Mouse (Mus musculus): Measurements from ENCODE around the gene Brpf3.

DNA sequence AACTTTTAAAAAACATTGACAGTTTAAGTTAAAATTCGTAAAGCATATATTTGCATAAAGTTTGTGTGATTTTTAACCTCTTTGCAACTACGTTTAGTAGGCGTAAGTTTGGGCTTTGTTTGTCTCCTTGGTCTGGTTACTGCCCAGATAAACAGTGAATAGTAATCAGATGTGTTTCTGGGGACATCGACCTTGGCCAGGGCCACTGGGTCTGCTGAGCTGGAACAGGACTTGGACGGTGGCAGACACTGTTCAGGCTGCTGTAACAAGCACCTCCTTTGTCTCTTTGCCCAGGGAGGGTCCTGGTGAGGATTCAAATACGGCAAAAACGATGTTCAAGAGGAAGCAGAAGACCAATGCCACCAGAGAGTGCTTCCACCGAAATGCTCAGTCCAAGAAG, 84.3 kb downstream of the Brpf3 start:
- TF ChIP-seq CTCF (IDR thresholded peaks at IDR 0.05; ENCODE audit: extremely low read depth, insufficient read depth, low read length) (no peak), POLR2A (IDR thresholded peaks at IDR 0.05; ENCODE audit: extremely low read depth, insufficient read depth, low read length) (no peak)

Measured in cortical plate, adult 2 months (tissue).